Mouse (Mus musculus) kidney, embryonic 14.5 days (tissue): ENCODE measurements around the gene Gm27027. TPM values are rescaled to one million over a fixed set of nuclear protein-coding genes. Genes with fewer than 3 reads are reported as not detected.

Experiments used
- ATAC-seq: fragments of 200-750 bp; cut with Nextera tagmentation; 2 replicates; pipeline ENCODE4 v1.8.0; 2017; ENCODE audit warnings: moderate number of reproducible peaks, mild to moderate bottlenecking, moderate TSS enrichment, moderate library complexity; ENCODE audit not compliant: low FRiP score, low TSS enrichment
- H3K27ac ChIP-seq: fragments of 300-500 bp; sonication (generic); 2 replicates; pipeline ENCODE4 v1.5.1; 2014; ENCODE audit warnings: low read depth, mild to moderate bottlenecking, low read length, moderate library complexity, mixed read lengths
- H3K27me3 ChIP-seq: fragments of 300-500 bp; sonication (generic); 2 replicates; pipeline ENCODE4 v1.6.1; 2014; ENCODE audit warnings: mild to moderate bottlenecking, low read length; ENCODE audit not compliant: control insufficient read depth, insufficient read depth
- H3K36me3 ChIP-seq: fragments of 300-500 bp; sonication (generic); 2 replicates; pipeline ENCODE4 v1.6.1; 2014; ENCODE audit warnings: low read length, mixed read lengths; ENCODE audit not compliant: control insufficient read depth, insufficient read depth
- H3K4me1 ChIP-seq: fragments of 300-500 bp; sonication (generic); 2 replicates; pipeline ENCODE4 v1.6.1; 2014; ENCODE audit warnings: low read length, mixed read lengths; ENCODE audit not compliant: control insufficient read depth, insufficient read depth
- H3K4me2 ChIP-seq: fragments of 300-500 bp; sonication (generic); replicated peaks from 2 replicates; pipeline ENCODE4 v1.6.1; 2014; ENCODE audit warnings: low read depth, mild to moderate bottlenecking, low read length
- H3K4me3 ChIP-seq: fragments of 300-500 bp; sonication (generic); 2 replicates; pipeline ENCODE4 v1.5.1; 2014; ENCODE audit warnings: mild to moderate bottlenecking, low read length
- H3K9ac ChIP-seq: fragments of 300-500 bp; sonication (generic); 2 replicates; pipeline ENCODE4 v1.6.1; 2014; ENCODE audit warnings: low read depth, mild to moderate bottlenecking, low read length, moderate library complexity
- H3K9me3 ChIP-seq: fragments of 300-500 bp; sonication (generic); 2 replicates; pipeline ENCODE4 v1.6.1; 2016; ENCODE audit warnings: low read length; ENCODE audit not compliant: control insufficient read depth
- WGBS: fragments of 180-500 bp; shearing (Covaris S2); extraction: QIAGEN DNeasy Blood & Tissue Kit; methylation state at CpG from one replicate; pipeline ENCODE4 v1.1.7; 2014; 5-methylcytosine and 5-hydroxymethylcytosine counted together
- polyA plus RNA-seq: library from polyadenylated mRNA; unstranded; fragments of >200 nt; fragmentation: Nextera tagmentation; extraction: Ambion mirVana; gene quantifications from 2 replicates; pipeline ENCODE4 v1.2.1, GENCODE M21; 2014

Gm27027 gene
- polyA plus RNA-seq, 1 experiment from 2014 or later = not detected

GRCm38 (mm10) chr2:93954781-93955578, 41.2 kb downstream of the Gm27027 start:
- under 1% methylated on average over 31 of the region's 32 CpGs for WGBS
- H3K4me2 ChIP-seq = peak overlapping the region; percentile 97
- no peak for ATAC-seq
- no peak overlapping the region for H3K27ac ChIP-seq
- no peaks in the 10 kb centered on the region for H3K9me3 ChIP-seq
- peak overlapping the region; percentile 44; the same call in 1 of the 2 replicates for H3K9ac ChIP-seq
- H3K27me3 ChIP-seq = peaks cover 43% of the 10 kb centered on the region
- peak overlapping the region; percentile 45 for H3K4me3 ChIP-seq
- 0 out of 2 replicates have a peak, but pooled peaks cover 7% of the 10 kb centered on the region for H3K4me1 ChIP-seq
- H3K36me3 ChIP-seq = no peaks in the 10 kb centered on the region

- no peak for ATAC-seq
- no peak overlapping the region for H3K9ac ChIP-seq
- H3K27ac ChIP-seq = no peak overlapping the region
- H3K9me3 ChIP-seq = no peaks in the 10 kb centered on the region
- WGBS = 86% methylated on average over 9 of the region's 9 CpGs
- H3K36me3 ChIP-seq = no peaks in the 10 kb centered on the region
- 0 out of 2 replicates have a peak, but pooled peaks cover 7% of the 10 kb centered on the region for H3K4me1 ChIP-seq
- no peak overlapping the region for H3K4me3 ChIP-seq
- H3K27me3 ChIP-seq = peaks cover 43% of the 10 kb centered on the region
- H3K4me2 ChIP-seq = no peak overlapping the region
Measured at GRCm38 (mm10) chr2:93953726-93954125, 42.4 kb downstream of the Gm27027 start.

DNA sequence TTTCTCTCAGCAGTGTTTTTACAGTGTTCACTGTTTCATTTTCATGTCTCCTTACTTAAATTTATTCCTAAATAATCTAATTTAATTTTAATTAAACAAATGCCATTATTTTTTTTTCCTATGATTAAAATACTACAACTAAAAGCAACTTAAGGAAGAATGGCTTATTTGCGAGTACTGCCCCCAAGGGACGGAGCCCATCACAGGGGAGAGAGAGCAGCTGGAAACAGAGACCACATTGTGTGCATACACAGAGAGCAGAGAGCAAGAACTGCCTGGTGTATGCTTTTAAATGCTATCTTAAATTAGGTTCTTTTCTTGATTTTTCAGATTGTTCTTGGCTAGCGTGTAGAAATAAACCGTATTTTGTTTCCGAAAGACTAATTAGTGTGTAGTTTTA, 49.2 kb downstream of the Gm27027 start:
- 62% methylated on average over 5 of the region's 5 CpGs for WGBS
- Histone ChIP-seq H3K27me3 (0 out of 2 replicates have a peak, but pooled peaks cover 3% of the 10 kb centered on the region), H3K4me2 (no peak overlapping the region), H3K4me1 (no peaks in the 10 kb centered on the region), H3K4me3 (no peak overlapping the region), H3K27ac (no peak overlapping the region), H3K9ac (no peak overlapping the region), H3K36me3 (no peaks in the 10 kb centered on the region), H3K9me3 (peaks cover 5% of the 10 kb centered on the region; the same call in 1 of the 2 replicates)
- ATAC-seq = no peak

DNA sequence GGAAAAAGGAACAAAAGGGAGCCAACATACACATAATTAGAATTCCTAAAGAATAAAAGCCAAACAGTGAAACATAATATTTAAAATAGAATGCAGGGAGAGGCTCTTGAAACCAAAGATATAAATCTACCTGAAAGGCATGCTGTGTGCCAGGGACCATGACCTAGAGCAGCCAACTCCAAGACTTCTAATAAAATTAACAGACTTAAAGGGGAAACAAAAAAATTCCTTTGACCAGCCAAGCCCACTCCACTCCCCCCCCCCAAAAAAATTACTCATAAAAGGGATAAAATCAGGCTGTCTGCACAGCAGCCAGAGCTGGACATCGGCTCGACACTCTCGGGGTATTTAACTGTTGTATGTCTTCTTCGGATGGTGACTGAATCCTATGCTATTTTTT, 51.3 kb downstream of the Gm27027 start:
- Histone ChIP-seq H3K27ac (no peak overlapping the region), H3K4me3 (no peak overlapping the region), H3K4me2 (no peak overlapping the region), H3K4me1 (no peaks in the 10 kb centered on the region), H3K36me3 (no peaks in the 10 kb centered on the region), H3K9ac (no peak overlapping the region), H3K27me3 (no peaks in the 10 kb centered on the region), H3K9me3 (peaks cover 5% of the 10 kb centered on the region; the same call in 1 of the 2 replicates)
- 76% methylated on average over 4 of the region's 4 CpGs for WGBS
- no peak for ATAC-seq

GRCm38 (mm10) chr2:93944099-93944498, 52.1 kb downstream of the Gm27027 start:
- no peak for ATAC-seq
- Histone ChIP-seq H3K4me1 (no peaks in the 10 kb centered on the region), H3K36me3 (no peaks in the 10 kb centered on the region), H3K27me3 (no peaks in the 10 kb centered on the region), H3K27ac (no peak overlapping the region), H3K9ac (no peak overlapping the region), H3K4me2 (no peak overlapping the region), H3K4me3 (no peak overlapping the region), H3K9me3 (peaks cover 5% of the 10 kb centered on the region; the same call in 1 of the 2 replicates)
- 85% methylated on average over 2 of the region's 2 CpGs for WGBS

- H3K27ac ChIP-seq = no peak overlapping the region
- peaks cover 5% of the 10 kb centered on the region; the same call in 1 of the 2 replicates for H3K9me3 ChIP-seq
- no peak for ATAC-seq
- H3K4me2 ChIP-seq = no peak overlapping the region
- WGBS = 64% methylated on average over 11 of the region's 11 CpGs
- no peaks in the 10 kb centered on the region for H3K4me1 ChIP-seq
- no peak overlapping the region for H3K4me3 ChIP-seq
- no peaks in the 10 kb centered on the region for H3K27me3 ChIP-seq
- no peak overlapping the region for H3K9ac ChIP-seq
- no peaks in the 10 kb centered on the region for H3K36me3 ChIP-seq
Measured at GRCm38 (mm10) chr2:93941670-93942069, 54.5 kb downstream of the Gm27027 start.

GRCm38 (mm10) chr2:93938534-93938933, 57.6 kb downstream of the Gm27027 start:
- no peaks in the 10 kb centered on the region for H3K4me1 ChIP-seq
- no peaks in the 10 kb centered on the region for H3K36me3 ChIP-seq
- no peak overlapping the region for H3K4me2 ChIP-seq
- H3K27ac ChIP-seq = no peak overlapping the region
- WGBS = 49% methylated on average over 9 of the region's 9 CpGs
- H3K9me3 ChIP-seq = peaks cover under 1% of the 10 kb centered on the region; the same call in 1 of the 2 replicates
- H3K4me3 ChIP-seq = no peak overlapping the region
- no peak overlapping the region for H3K9ac ChIP-seq
- no peak for ATAC-seq
- H3K27me3 ChIP-seq = no peaks in the 10 kb centered on the region

DNA sequence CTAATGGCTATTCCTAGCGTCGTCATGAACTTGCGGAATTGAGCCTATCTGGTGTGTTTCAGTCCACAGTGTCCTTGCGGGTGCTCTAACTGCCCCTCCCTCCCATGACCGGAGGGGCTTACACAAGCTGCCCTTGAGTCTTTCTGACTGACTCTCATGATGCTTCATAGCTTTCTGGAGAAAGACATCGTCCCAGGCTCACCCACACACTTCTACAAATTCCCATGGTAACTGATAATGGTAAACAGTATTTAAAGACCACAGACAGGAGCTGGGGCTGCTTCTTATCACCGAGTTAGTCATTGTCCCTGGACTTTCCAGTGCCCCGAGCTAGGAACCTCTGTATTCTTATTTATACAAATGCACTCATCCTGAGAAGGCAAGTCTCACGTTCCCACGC, 67.3 kb downstream of the Gm27027 start:
- no peak for ATAC-seq
- no peak overlapping the region for H3K27ac ChIP-seq
- H3K4me2 ChIP-seq = no peak overlapping the region
- H3K4me3 ChIP-seq = no peak overlapping the region
- H3K9ac ChIP-seq = no peak overlapping the region
- no peaks in the 10 kb centered on the region for H3K4me1 ChIP-seq
- no peaks in the 10 kb centered on the region for H3K9me3 ChIP-seq
- WGBS = 82% methylated on average over 10 of the region's 10 CpGs
- peaks cover 4% of the 10 kb centered on the region; the same call in 1 of the 2 replicates for H3K27me3 ChIP-seq
- no peaks in the 10 kb centered on the region for H3K36me3 ChIP-seq

DNA sequence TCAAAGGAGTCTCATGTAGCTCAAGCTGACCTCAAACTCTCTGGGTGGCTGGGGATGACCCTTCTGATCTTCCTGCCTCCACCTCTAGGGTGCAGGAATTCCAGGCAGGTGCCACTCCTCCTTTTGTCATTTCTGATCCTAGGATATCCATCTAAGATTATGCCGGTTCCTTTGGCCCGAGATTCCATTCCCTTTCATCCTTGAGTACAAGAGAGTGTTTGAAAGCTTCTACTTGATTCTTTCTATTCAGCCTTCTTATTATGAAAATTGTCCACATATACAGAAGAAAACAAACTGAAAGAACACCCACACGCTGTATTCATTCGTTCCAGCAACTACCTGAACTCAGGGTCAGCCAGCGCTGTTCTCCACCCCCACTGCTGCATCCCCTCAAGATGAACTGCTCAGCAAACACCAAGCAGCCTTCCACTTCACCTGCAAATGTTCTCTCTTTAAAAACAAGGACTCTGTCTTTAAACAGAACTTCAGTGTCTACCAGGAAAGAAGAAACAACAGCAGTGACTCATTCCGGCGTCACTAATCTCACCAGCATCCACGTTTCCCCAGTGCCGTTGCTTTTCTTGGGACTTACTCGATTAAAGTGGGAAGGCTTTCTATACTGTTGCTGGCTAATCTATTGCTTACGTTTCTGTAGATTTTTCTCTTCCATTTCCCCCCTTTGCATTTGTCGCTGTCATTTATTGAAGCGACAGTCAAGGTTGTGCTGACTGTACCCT, 68.3 kb downstream of the Gm27027 start:
- no peak for ATAC-seq
- no peaks in the 10 kb centered on the region for H3K4me1 ChIP-seq
- H3K4me2 ChIP-seq = no peak overlapping the region
- WGBS = 75% methylated on average over 13 of the region's 13 CpGs
- no peak overlapping the region for H3K4me3 ChIP-seq
- no peak overlapping the region for H3K9ac ChIP-seq
- no peak overlapping the region for H3K27ac ChIP-seq
- H3K9me3 ChIP-seq = no peaks in the 10 kb centered on the region
- H3K27me3 ChIP-seq = peaks cover 4% of the 10 kb centered on the region; the same call in 1 of the 2 replicates
- no peaks in the 10 kb centered on the region for H3K36me3 ChIP-seq
